Mouse (Mus musculus) brain, embryonic 14.5 days (tissue): ENCODE data around the gene Lix1.

Experiments used
- CTCF ChIP-seq: fragments of 200-500 bp; IDR thresholded peaks from 2 replicates; pipeline ENCODE4 v1.5.1; 2012; ENCODE audit warnings: inconsistent platforms, mild to moderate bottlenecking, moderate library complexity, borderline replicate concordance; ENCODE audit not compliant: insufficient read depth, insufficient read length; ENCODE audit errors: extremely low read depth
- POLR2A ChIP-seq: fragments of 200-500 bp; IDR thresholded peaks from 2 replicates; pipeline ENCODE4 v1.6.1; 2012; ENCODE audit warnings: mild to moderate bottlenecking, inconsistent platforms, borderline replicate concordance; ENCODE audit not compliant: poor library complexity, insufficient read depth, insufficient read length, severe bottlenecking; ENCODE audit errors: extremely low read depth

- TF ChIP-seq POLR2A (no peak), CTCF (no peak)
Measured at GRCm38 (mm10) chr17:17414206-17414605, 11.7 kb downstream of the Lix1 start.
